Mouse (Mus musculus) G1E (cell line): ENCODE data around the gene Gnai3.

Experiments
- CTCF ChIP-seq: IDR thresholded peaks from 2 replicates; pipeline ENCODE4 v1.5.1; 2012; ENCODE audit warnings: low read depth, low read length, inconsistent platforms, mixed read lengths
- GATA1 ChIP-seq: IDR thresholded peaks from 2 replicates; pipeline ENCODE4 v1.6.1; 2012; ENCODE audit warnings: borderline replicate concordance, low read length, inconsistent platforms, mixed read lengths
- GATA2 ChIP-seq: IDR thresholded peaks from 2 replicates; pipeline ENCODE4 v1.6.1; 2012; ENCODE audit warnings: low read depth, low read length, inconsistent platforms, borderline replicate concordance
- POLR2AphosphoS5 ChIP-seq: IDR thresholded peaks from 2 replicates; pipeline ENCODE4 v1.6.1; 2012; ENCODE audit warnings: low read depth, low read length, inconsistent platforms; ENCODE audit not compliant: insufficient replicate concordance
- TAL1 ChIP-seq: conservative IDR thresholded peaks from 2 replicates; pipeline ENCODE4 v1.6.1; 2012; ENCODE audit warnings: low read depth, low read length, inconsistent platforms, mixed read lengths

- TF ChIP-seq CTCF: no peak
- TF ChIP-seq GATA1: no peak
- no peak for TF ChIP-seq TAL1
- no peak for TF ChIP-seq POLR2AphosphoS5
- no peak for TF ChIP-seq GATA2
These were observed 29.0 kb upstream of the Gnai3 start for GRCm38 (mm10) chr3:108174672-108175531.
